Mouse (Mus musculus) T-cell, adult 66 days (primary cell): ENCODE measurements around the gene Lcn9. TPM values are rescaled to one million over a fixed set of nuclear protein-coding genes. Genes with fewer than 3 reads are reported as not detected.

Source experiments
- total RNA-seq, 2 experiments: library from RNA; stranded (reverse); gene quantifications; 3 replicates in 1 of 2; 4 replicates in 1 of 2; pipeline ENCODE4 v1.2.4; 2023

Gene Lcn9
- total RNA-seq, result not detected

DNA sequence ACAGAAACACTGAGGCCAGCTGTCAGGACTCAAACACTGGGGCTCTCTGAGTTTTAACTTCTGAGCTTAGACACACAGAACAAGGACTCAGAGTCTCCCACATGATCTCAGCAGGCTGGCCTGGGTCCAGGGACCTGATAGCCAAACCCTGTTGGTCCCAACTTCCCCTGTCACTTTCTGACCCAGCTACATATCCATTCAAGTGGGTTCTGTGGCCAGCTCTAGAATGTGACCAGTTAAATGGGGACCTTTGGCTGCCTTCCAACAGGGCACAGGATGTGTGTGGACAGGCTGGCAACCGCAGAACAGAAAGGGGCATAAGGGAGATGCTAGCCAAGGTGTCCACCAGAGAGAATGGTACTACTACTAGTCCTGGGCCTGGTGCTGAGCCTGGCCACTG, at the start of gene Lcn9:
TSS of gene Lcn9 (plus strand) at position 348 of the 400 bp plus-strand sequence.

DNA sequence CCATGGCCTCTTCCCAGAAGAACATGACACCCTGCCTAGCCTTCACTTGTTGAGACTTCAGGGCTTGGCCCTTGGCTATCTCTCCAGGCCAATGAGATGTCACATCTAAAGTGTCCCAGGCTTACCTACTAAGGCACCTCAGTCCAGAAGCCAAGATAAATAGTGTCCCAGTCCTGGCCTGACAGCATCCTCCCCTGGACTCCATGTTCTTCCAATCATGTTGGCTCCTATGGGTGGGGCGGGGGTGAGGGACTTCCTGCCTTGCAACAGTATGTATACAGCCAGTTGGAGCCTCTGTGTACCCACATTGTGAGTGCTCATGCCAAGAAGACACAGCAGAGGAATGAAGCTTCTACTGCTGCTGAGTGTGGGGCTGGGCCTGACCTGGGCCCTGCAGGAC, 46.2 kb upstream of the Lcn9 start, which contains the start of gene Lcn11:
TSS of gene Lcn11 (plus strand) at position 301 of the 400 bp plus-strand sequence.

DNA sequence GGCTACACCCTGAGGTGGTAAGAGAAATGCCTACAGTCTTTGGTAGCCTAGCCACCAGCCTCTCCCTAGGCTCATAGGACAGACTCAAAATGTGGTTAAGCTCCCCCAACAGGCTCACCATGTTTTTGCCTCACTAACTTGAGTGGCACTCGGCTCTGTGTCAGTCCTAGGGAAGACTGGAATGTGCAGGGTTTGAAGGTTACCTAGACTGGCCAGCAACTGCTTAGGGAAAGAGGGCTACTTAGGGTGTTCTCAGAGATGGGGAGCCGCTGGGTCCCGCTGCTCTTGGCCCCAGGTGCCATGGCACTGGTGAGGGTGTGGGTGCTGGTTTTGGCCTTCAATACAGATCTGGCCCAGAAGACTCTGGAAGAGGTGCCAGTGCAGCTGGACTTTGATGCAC, 41.0 kb upstream of the Lcn9 start, which contains the start of gene Gm13539:
TSS of gene Gm13539 (plus strand) at position 301 of the 400 bp plus-strand sequence.

DNA sequence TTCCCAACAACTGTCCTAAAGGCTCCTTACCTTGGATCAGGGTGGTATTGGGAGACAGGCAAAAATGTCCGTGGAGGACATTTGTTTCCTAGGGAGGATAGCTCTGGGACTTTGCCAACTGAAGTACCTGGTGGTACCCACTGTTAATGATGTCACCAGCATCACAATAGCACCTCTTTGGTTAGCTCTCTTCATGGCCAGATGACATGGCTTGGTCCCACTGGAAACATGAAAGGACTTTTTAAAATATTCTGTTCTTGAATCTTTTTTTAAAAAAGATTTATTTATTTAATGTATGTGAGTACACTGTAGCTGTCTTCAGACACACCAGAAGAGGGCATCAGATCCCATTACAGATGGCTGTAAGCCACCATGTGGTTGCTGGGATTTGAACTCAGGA, 7.2 kb upstream of the Lcn9 start, which contains the start of gene Glt6d1:
TSS of gene Glt6d1 (minus strand) at position 101 of the 400 bp plus-strand sequence.

DNA sequence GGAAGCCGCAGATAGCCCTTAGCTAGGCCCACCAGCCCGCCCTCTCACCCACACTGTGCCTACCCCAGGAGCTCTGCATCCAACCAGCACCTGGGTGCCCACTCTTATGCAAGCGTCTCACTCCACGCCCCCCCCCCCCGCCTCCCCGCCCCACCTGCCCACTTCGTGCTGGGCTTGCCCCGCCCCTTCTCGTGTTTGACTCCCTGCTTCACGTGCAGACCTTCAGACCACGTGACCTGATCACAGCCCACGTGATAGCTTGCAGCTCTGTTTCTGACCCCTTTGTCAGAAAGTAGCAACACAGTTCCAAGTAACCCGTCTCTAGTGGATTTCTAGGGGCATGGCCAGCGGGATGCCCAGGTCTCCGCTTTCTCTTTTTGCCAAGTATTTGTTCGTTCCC, 24.3 kb downstream of the Lcn9 start, which contains the start of gene Sohlh1:
TSS of gene Sohlh1 (minus strand) at position 23 of the 400 bp plus-strand sequence.

DNA sequence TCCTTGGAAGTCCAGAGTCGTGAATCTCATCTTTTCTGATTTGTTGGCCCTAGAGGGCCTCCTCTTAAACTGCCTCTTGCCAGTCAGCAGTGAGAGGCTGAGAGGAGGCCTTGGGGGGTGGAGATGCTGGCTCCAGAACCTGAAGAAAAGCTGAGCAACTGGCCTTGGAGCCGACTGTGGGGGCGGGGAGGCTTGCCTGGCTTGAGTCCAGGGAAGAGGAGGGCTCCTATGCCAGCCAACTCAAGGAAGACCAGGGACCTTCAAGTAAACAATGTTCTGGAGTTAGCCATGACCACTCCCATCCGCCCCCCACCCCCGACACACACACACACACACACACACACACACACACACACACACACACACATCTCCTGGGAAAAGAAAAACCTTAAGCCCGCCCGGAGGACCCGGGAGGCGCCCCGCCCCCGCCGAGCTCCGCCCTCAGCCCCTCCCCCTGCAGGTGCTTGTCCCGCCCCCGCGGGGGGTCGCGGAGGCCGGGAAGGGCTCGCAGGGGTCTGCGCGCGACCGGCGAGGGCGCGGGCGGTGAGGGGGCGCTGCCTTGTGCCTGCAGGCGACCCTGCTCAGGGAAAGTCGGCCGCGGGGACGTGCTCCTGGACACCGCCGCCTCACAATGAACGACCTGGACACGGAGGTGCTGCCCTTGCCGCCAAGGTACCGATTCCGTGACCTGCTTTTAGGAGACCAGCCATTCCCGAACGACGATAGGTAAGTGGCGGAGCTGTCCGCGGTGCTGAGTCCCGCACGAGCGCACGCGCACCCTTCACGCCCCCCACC, 40.6 kb downstream of the Lcn9 start, which contains the start of gene Kcnt1:
TSS of gene Kcnt1 (plus strand) at position 398 of the 795 bp plus-strand sequence.

Other genes starting within 250 kb of the Lcn9 start
- gene Mamdc4, start 248.3 kb upstream of the Lcn9 start, total RNA-seq, result 1 to 10 TPM; 2.2 to 4.3 TPM
- gene Phpt1, start 247.9 kb upstream of the Lcn9 start, total RNA-seq, result 10 to 100 TPM; 22.0 to 26.5 TPM
- gene Ajm1, start 241.4 kb upstream of the Lcn9 start, total RNA-seq, result 1 to 10 TPM in 1 of 2 experiments, under 1 TPM in 1; 0.76 to 2.1 TPM
- 100 to 1,000 TPM; 121 to 124 TPM for gene Rabl6, start 214.6 kb upstream of the Lcn9 start, total RNA-seq
- not detected for gene Ccdc183, start 205.5 kb upstream of the Lcn9 start, total RNA-seq
- gene Tmem141, start 201.1 kb upstream of the Lcn9 start, total RNA-seq, result 1 to 10 TPM in 1 of 2 experiments, not detected in 1; 1.0 TPM
- 1 to 10 TPM; 4.1 to 6.8 TPM for gene Fcna, start 195.1 kb upstream of the Lcn9 start, total RNA-seq
- not detected for gene Lcn8, start 170.0 kb upstream of the Lcn9 start, total RNA-seq
- not detected for gene Lcn5, start 165.2 kb upstream of the Lcn9 start, total RNA-seq
- not detected for gene Lcn6, start 146.4 kb upstream of the Lcn9 start, total RNA-seq
- gene Lcn10, start 140.4 kb upstream of the Lcn9 start, total RNA-seq, result not detected
- gene Obp2a, start 123.1 kb upstream of the Lcn9 start, total RNA-seq, result not detected
- 10 to 100 TPM; 16.3 to 18.4 TPM for gene Bmyc, start 116.4 kb upstream of the Lcn9 start, total RNA-seq
- gene Obp2b, start 86.1 kb upstream of the Lcn9 start, total RNA-seq, result not detected
- gene Lcn3, start 57.6 kb upstream of the Lcn9 start, total RNA-seq, result not detected
- gene Lcn11, start 46.1 kb upstream of the Lcn9 start, total RNA-seq, result not detected
- gene Gm13539, start 40.9 kb upstream of the Lcn9 start, total RNA-seq, result not detected
- gene Glt6d1, start 7.3 kb upstream of the Lcn9 start, total RNA-seq, result not detected
- under 1 TPM in 1 of 2 experiments, not detected in 1; 0.73 TPM for gene Sohlh1, start 24.1 kb downstream of the Lcn9 start, total RNA-seq
- gene Kcnt1, start 40.6 kb downstream of the Lcn9 start, total RNA-seq, result not detected
- gene Camsap1, start 160.1 kb downstream of the Lcn9 start, total RNA-seq, result 10 to 100 TPM; 44.9 to 45.7 TPM
- gene Ubac1, start 198.6 kb downstream of the Lcn9 start, total RNA-seq, result 10 to 100 TPM; 30.4 to 34.8 TPM